Mouse (Mus musculus): Measurements from ENCODE around the gene Rab40c. TPM values are rescaled to one million over a fixed set of nuclear protein-coding genes. Genes with fewer than 3 reads are reported as not detected.

Rab40c gene
- total RNA-seq, 2 experiments from 2014 or later = 48.6 to 52.2 TPM

- no peak for DNase-seq (ENCODE audit: low spot score in 2 of 2)
These were observed 16.5 kb downstream of the Rab40c start for GRCm38 (mm10) chr17:25903061-25903460.

DNA sequence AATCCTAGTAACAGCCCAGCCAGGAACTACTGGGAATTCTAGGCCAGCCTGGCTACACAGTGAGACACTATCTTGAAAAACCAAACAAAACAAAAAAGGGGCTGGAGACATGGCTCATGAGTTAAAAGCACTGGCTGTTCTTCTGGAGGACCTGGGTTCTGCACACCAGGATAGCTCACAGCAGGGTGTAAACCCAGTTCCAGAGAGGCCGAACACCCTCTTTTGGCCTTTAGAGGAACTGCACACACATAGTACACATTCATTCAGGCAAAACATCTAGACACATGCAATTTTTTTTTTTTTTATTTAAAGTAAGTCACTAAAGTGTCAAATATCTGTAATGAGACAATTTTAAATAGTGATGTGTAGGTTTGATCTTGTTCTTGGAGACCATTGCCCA, 19.3 kb downstream of the Rab40c start:
- DNase-seq (ENCODE audit: low spot score in 2 of 2) = no peak

DNA sequence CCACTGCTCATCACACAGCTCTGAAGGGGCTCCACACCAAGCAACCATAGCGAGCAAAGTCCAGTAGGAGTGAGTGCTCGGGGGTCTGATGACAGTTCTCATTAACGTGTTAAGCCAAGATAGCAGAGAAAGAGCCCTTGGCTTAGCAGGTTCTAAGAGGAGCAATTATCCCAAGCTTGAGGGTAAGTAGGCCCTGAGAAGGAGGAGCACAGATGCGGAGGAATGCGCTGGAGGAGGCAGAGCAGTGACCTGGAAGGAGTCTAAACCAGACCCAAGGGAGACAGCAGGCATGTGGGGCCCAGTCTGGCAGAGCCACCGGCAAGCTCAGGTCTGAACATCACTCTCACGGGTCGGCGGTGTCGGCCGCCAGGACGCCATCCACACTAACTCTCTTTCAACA, 23.6 kb downstream of the Rab40c start:
- DNase-seq (ENCODE audit: low spot score in 2 of 2) = no peak

GRCm38 (mm10) chr17:25895415-25895814, 24.1 kb downstream of the Rab40c start:
- no peak for DNase-seq (ENCODE audit: low spot score in 2 of 2)

DNA sequence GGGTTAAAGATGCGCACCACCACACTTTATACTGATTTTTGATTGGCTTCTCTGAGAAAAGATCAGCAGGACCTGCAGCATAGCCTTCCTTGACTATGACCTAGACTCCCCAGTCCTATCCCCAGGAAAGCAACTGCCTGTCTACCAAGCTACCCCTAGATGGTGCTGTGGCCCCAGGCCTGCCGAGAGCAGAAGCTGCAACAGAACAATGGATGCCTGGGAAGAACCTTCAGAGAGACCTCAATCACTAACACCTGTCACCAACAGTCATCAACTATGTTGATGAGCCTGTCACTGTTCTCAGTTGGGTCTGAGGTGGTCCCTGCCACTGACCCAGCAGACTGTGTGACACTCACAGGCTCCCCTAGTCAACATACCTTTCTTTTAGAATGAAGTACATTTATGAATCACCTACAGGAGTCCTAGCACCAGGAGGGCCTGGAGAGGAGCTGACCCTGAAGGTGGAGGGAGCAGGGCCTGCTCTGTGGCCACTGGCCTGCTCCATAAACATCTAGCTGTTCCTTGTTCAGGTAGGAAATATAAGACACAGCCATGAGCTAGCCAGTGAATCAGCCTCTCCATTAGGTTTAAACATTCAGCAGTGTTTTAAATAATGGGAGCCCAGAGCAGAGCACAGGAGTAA, 25.4 kb downstream of the Rab40c start:
- DNase-seq (ENCODE audit: low spot score in 2 of 2) = peak; percentile 59 to 71

DNA sequence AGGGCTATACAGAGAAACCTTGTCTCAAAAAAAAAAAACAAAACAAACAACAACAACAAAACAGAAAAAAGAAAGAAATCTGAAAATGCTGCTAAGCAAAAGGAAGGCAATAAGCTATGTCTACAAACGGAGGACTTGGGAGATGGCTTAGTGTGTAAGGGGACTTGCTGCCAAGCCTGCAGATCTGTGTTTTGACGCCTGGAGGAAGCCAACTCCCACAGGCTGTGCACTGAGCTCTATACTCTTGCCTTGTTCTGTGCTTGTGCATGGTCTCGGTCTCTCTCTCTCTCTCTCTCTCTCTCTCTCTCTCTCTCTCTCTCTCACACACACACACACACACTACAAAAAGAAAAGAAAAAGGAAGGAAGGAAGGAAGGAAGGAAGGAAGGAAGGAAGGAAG, 30.7 kb downstream of the Rab40c start:
- no peak for DNase-seq (ENCODE audit: low spot score in 2 of 2)

- no peak for DNase-seq (ENCODE audit: low spot score in 2 of 2)
These were observed 32.1 kb downstream of the Rab40c start for GRCm38 (mm10) chr17:25887467-25887866.

DNA sequence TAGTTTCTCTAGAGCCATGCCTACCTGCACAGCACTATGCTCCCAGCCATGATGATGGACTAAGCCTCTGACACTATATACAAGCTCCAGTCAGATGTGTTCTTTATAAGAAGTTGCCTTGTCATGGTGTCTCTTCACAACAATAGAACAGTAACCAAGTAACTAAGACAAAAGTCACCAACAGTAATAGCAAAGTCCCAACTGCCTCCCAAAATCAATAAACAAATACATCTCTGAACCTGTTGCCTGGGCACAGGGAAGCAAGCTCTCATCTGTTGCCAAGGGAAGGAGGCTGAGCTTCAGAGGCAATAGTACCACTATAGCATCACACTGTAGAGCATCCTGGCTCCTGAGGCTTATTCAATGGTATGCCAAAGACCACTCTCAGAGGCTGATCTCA, 32.7 kb downstream of the Rab40c start:
- no peak for DNase-seq (ENCODE audit: low spot score in 2 of 2)

DNA sequence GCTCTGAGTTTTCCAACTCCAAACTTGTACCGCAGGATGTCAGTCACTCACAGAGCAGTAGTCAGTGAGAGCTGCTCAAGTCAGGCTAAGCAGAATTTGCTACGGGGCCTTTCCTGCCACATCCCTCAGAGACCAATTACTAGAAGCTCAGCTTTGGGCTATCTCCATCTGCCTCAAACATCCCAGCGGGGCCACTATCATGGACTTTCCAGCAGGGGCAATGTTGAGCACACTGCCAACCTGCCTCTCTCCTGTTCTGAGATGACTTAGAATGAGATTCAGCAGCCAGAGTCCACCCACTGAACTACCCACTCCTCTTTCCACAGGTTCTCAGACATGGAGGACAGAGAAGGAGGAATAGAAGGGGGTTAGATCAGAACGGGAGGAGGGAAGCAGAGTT, 33.9 kb downstream of the Rab40c start:
- DNase-seq (ENCODE audit: low spot score in 2 of 2) = no peak

DNA sequence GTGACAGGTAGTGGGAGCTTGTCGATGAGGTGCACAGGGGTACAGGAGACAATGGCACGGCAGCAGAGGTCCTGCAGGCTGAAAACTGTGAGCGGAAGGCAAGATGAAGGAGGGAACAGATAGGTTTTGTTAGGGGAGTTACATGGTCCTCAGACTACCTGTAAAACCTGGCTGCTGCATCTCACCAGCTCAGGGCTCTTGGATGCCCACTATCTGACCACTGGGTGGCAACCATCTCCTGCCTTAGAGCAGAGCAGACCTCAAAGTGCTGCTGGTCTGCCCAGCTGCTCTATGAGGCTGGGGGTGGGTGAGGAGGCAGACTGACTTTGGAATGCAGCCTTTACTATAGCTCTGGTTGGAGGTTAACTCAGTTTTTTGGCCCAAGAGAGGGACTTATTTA, 35.7 kb downstream of the Rab40c start:
- DNase-seq (ENCODE audit: low spot score in 2 of 2) = no peak

- DNase-seq (ENCODE audit: low spot score in 2 of 2) = no peak
These were observed 36.3 kb downstream of the Rab40c start for GRCm38 (mm10) chr17:25883268-25883667.

DNA sequence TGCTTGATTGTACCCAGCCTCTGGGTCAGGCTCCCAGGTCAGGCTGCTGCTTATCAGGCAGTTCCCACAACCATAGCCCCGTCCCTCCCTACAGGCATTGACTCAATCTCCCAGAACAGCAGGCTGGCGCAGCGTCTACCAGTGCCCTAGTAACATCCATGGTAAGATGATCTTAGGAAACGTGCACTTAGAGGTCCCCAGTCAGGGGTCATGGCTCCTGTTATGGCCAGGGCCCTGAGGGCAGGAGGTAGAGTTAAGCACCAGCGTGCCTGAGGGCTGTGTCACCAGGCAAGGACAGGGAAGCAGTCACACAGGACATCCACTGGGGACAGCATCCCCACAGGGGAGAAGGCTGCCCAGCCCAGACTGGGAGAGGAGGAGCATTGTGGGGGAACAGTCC, 37.2 kb downstream of the Rab40c start:
- no peak for DNase-seq (ENCODE audit: low spot score in 2 of 2)

- no peak for DNase-seq (ENCODE audit: low spot score in 2 of 2)
These were observed 37.8 kb downstream of the Rab40c start for GRCm38 (mm10) chr17:25881691-25882090.

- no peak for DNase-seq (ENCODE audit: low spot score in 2 of 2)
These were observed 38.5 kb downstream of the Rab40c start for GRCm38 (mm10) chr17:25880913-25881641.

DNA sequence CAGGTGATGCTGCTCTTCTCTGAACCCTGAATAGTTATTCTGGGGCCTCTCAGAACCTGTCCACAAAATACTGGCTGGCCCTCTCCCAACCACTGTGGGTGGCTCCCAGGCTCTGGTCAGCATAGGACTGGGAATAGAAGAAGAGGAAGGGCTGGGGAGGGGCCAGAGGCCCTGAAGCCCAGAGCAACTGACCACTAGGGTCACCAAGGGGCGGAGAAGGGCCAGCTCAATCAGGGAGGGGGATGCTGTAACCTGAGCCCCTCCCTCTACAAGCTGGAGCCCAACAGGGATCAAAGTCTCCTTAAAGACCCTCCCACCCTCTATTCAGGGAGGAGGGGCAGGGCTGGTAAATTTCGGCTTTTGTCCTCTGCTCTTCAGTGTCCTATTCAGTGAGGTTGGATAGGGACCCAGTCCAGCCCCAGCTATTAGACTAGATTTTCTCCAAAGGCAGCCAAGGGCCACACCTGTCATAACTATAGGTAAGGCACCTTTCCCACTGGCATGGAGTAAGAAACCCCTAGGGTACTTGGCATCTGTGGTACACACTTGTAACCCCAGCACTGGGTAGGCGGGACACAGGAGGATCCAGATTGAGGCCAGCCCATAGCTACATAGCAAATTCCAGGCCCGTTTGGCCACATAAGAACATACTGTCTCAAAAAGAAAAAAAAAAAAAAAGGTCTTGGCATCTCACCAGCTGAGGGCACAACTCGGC, 39.2 kb downstream of the Rab40c start, which contains the start of gene Wfikkn1:
TSS of gene Wfikkn1 (minus strand) at position 663 of the 715 bp plus-strand sequence.
- no peak for DNase-seq (ENCODE audit: low spot score in 2 of 2)

DNA sequence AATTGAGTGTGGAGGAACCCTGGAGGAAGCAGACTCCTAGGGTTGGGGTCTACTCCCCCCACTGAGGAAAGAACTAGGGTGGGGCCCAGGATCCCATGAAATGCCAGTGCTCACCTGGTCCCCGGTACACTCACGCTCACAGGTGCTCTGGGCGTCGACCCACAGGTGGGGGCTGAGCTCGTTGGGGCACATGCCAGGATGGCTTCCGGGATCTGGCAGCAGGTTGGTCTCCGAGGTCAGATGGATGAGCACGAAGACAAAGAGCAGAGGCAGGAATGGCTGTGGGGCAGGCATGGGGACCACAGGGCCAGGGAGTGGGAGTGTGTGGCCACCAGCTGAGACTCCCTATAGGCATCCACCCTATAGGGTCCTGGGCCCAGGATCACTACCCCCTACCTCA, 39.8 kb downstream of the Rab40c start:
- no peak for DNase-seq (ENCODE audit: low spot score in 2 of 2)

DNA sequence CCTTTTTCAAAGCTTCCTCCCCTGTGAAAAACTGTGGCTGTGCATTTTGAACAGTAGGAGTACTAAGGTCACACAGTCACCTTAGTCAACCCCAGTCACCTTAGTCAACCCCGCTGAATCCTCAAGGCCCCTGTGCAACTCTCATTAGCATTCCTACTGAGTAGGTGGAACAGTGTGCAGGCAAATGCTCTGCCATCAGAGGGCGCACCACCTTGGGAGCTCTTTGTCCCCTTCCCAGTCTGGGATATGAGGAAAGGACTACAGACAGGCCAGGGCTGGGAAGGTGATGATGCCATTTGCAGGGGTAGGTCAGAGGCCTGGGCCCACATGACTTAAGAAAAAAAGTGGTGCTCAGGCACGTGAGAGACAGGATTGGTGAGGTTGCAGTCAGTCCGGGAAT, 40.3 kb downstream of the Rab40c start:
- DNase-seq (ENCODE audit: low spot score in 2 of 2) = no peak

GRCm38 (mm10) chr17:25878611-25879180, 40.8 kb downstream of the Rab40c start:
- DNase-seq (ENCODE audit: low spot score in 2 of 2) = no peak

GRCm38 (mm10) chr17:25877741-25878610, 41.6 kb downstream of the Rab40c start:
- DNase-seq (ENCODE audit: low spot score in 2 of 2) = no peak

DNA sequence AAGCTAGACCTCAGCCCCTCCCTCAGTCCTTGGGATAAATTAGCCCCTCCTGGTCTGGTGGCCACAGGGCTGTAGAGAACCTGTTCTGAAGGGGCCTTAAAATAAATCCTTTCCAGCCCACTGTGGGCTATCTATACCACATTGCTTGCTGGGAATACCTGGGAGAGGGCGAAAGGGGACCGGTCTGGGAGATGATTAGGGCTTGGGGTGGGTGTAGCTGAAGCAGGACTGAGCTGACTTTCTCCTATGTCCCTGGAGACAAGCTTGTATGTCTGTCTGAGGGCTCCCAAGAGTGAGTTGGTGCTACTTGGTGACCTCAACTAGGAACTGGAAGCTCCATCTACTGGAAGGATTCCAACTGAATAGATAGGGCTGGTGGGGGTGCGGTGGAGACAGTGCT, 42.5 kb downstream of the Rab40c start:
- DNase-seq (ENCODE audit: low spot score in 2 of 2) = no peak

GRCm38 (mm10) chr17:25876347-25876915, 43.1 kb downstream of the Rab40c start:
- no peak for DNase-seq (ENCODE audit: low spot score in 2 of 2)

Measured in layer of hippocampus, postnatal 14 days (tissue).